Mouse (Mus musculus) midbrain, embryonic 15.5 days (tissue): Measurements from ENCODE around the gene Vmn1r188. TPM values are rescaled to one million over a fixed set of nuclear protein-coding genes. Genes with fewer than 3 reads are reported as not detected.
"Not testable (repeated sequence)": the region's sequence is repeated elsewhere in the genome, so short reads cannot be mapped to it uniquely, and the experiment has no call there.

Source experiments
- ATAC-seq: fragments of 200-750 bp; cut with Nextera tagmentation; replicated peaks from 2 replicates; pipeline ENCODE4 v1.8.0; 2017; ENCODE audit warnings: moderate TSS enrichment
- H3K27ac ChIP-seq: fragments of 300-500 bp; sonication (generic); 2 replicates; pipeline ENCODE4 v1.5.1; 2015; ENCODE audit warnings: mild to moderate bottlenecking, inconsistent platforms
- H3K27me3 ChIP-seq: fragments of 300-500 bp; sonication (generic); replicated peaks from 2 replicates; pipeline ENCODE4 v1.6.1; 2015; ENCODE audit warnings: inconsistent platforms
- H3K36me3 ChIP-seq: fragments of 300-500 bp; sonication (generic); replicated peaks from 2 replicates; pipeline ENCODE4 v1.6.1; 2015; ENCODE audit warnings: inconsistent platforms
- H3K4me1 ChIP-seq: fragments of 300-500 bp; sonication (generic); 2 replicates; pipeline ENCODE4 v1.6.1; 2015; ENCODE audit warnings: inconsistent platforms
- H3K4me2 ChIP-seq: fragments of 300-500 bp; sonication (generic); 2 replicates; pipeline ENCODE4 v1.6.1; 2015; ENCODE audit warnings: inconsistent platforms, mild to moderate bottlenecking, moderate library complexity
- H3K4me3 ChIP-seq: fragments of 300-500 bp; sonication (generic); 2 replicates; pipeline ENCODE4 v1.5.1; 2015; ENCODE audit warnings: mild to moderate bottlenecking, inconsistent platforms
- H3K9ac ChIP-seq: fragments of 300-500 bp; sonication (generic); 2 replicates; pipeline ENCODE4 v1.6.1; 2015; ENCODE audit warnings: mild to moderate bottlenecking, inconsistent platforms
- H3K9me3 ChIP-seq: fragments of 300-500 bp; sonication (generic); 2 replicates; pipeline ENCODE4 v1.6.1; 2016; ENCODE audit warnings: inconsistent platforms
- WGBS: fragments of 180-500 bp; shearing (Covaris S2); methylation state at CpG from one replicate; pipeline ENCODE4 v1.1.7; 2015; ENCODE audit warnings: mixed read lengths; 5-methylcytosine and 5-hydroxymethylcytosine counted together
- microRNA-seq: library from miRNA; unstranded; fragments of <30 nt; microRNA quantifications from one replicate; pipeline ENCODE4, GENCODE M21; 2016
- polyA plus RNA-seq: library from polyadenylated mRNA; unstranded; fragments of >200 nt; fragmentation: Nextera tagmentation; extraction: Ambion mirVana; gene quantifications from 2 replicates; pipeline ENCODE4 v1.2.1, GENCODE M21; 2015

Gene Vmn1r188
- polyA plus RNA-seq, 1 experiment from 2014 or later: not detected

- Histone ChIP-seq H3K36me3 (no peaks in the 10 kb centered on the region), H3K27ac (no peak overlapping the region), H3K4me2 (no peak overlapping the region), H3K27me3 (no peaks in the 10 kb centered on the region), H3K4me3 (no peak overlapping the region), H3K9me3 (no peaks in the 10 kb centered on the region), H3K9ac (no peak overlapping the region), H3K4me1 (peaks cover 7% of the 10 kb centered on the region)
- 94% methylated on average over 1 of the region's 1 CpGs for whole genome bisulfite sequencing
- no peak for ATAC-seq
These were observed 30.5 kb upstream of the Vmn1r188 start for GRCm38 (mm10) chr13:22053754-22054153.

- ATAC-seq: no peak
- Histone ChIP-seq H3K4me2 (no peak overlapping the region), H3K9me3 (0 out of 2 replicates have a peak, but pooled peaks cover 2% of the 10 kb centered on the region), H3K27ac (no peak overlapping the region), H3K9ac (no peak overlapping the region), H3K4me1 (no peaks in the 10 kb centered on the region), H3K4me3 (no peak overlapping the region), H3K36me3 (no peaks in the 10 kb centered on the region), H3K27me3 (no peaks in the 10 kb centered on the region)
- WGBS: 93% methylated on average over 1 of the region's 1 CpGs
These were observed 22.8 kb upstream of the Vmn1r188 start for GRCm38 (mm10) chr13:22061422-22061821.

GRCm38 (mm10) chr13:22063468-22063867 is 20.8 kb upstream of the Vmn1r188 start:
- no peak overlapping the region for H3K4me2 ChIP-seq
- no peak overlapping the region for H3K27ac ChIP-seq
- no peaks in the 10 kb centered on the region for H3K4me1 ChIP-seq
- no peak overlapping the region for H3K9ac ChIP-seq
- ATAC-seq: no peak
- no peaks in the 10 kb centered on the region for H3K36me3 ChIP-seq
- no peak overlapping the region for H3K4me3 ChIP-seq
- 63% methylated on average over 1 of the region's 1 CpGs for WGBS
- H3K27me3 ChIP-seq: no peaks in the 10 kb centered on the region
- H3K9me3 ChIP-seq: 0 out of 2 replicates have a peak, but pooled peaks cover 4% of the 10 kb centered on the region

GRCm38 (mm10) chr13:22105724-22106123 is 21.5 kb downstream of the Vmn1r188 start, which contains the start of gene Vmn1r189:
Vmn1r189 (minus strand) TSS chr13:22105824.
- 93% methylated on average over 2 of the region's 2 CpGs for WGBS
- not testable (repeated sequence) for H3K36me3 ChIP-seq, H3K9me3 ChIP-seq, H3K4me1 ChIP-seq, H3K4me2 ChIP-seq, ATAC-seq, H3K27me3 ChIP-seq, H3K4me3 ChIP-seq, H3K9ac ChIP-seq, H3K27ac ChIP-seq

GRCm38 (mm10) chr13:22136495-22137293 is 52.5 kb downstream of the Vmn1r188 start:
- H3K36me3 ChIP-seq, H3K27me3 ChIP-seq, H3K27ac ChIP-seq, H3K4me3 ChIP-seq, H3K9ac ChIP-seq, H3K4me1 ChIP-seq, H3K9me3 ChIP-seq, H3K4me2 ChIP-seq: not testable (repeated sequence)
- WGBS: 79% methylated on average over 5 of the region's 5 CpGs
- ATAC-seq: peak; percentile 65

Small RNA genes lying within 50 kb of the gene (microRNA-seq; reads per million reads assigned to microRNA genes)
- gene Gm26300 (not detected), gene Gm44390 (not detected), gene Gm44486 (not detected)

Other genes with a start within 250 kb of the Vmn1r188 start
- gene Zfp184, start 139.3 kb upstream of the Vmn1r188 start, polyA plus RNA-seq: 14.0 TPM in 2 replicates
- gene Pom121l2, start 103.2 kb upstream of the Vmn1r188 start, polyA plus RNA-seq: not detected in 2 replicates
- gene Prss16, start 74.7 kb upstream of the Vmn1r188 start, polyA plus RNA-seq: not detected in 2 replicates
- gene Hist1h2ah, start 48.9 kb upstream of the Vmn1r188 start, polyA plus RNA-seq: 1.9 TPM in 1 of 2 replicates, not detected in the other
- 0.54 and 0.63 TPM in 2 replicates for gene Hist1h2bk, start 48.6 kb upstream of the Vmn1r188 start, polyA plus RNA-seq
- gene Hist1h4i, start 43.1 kb upstream of the Vmn1r188 start, polyA plus RNA-seq: 5.7 and 7.7 TPM in 2 replicates
- gene Hist1h2ag, start 41.5 kb upstream of the Vmn1r188 start, polyA plus RNA-seq: 5.4 and 6.8 TPM in 2 replicates
- 2.9 and 3.0 TPM in 2 replicates for gene Hist1h2bj, start 41.2 kb upstream of the Vmn1r188 start, polyA plus RNA-seq
- not detected in 2 replicates for gene Vmn1r189, start 21.4 kb downstream of the Vmn1r188 start, polyA plus RNA-seq
- not detected in 2 replicates for gene Vmn1r191, start 99.5 kb downstream of the Vmn1r188 start, polyA plus RNA-seq
- not detected in 2 replicates for gene Vmn1r192, start 106.7 kb downstream of the Vmn1r188 start, polyA plus RNA-seq
- not detected in 2 replicates for gene Vmn1r193, start 138.7 kb downstream of the Vmn1r188 start, polyA plus RNA-seq
- not detected in 2 replicates for gene Vmn1r194, start 159.8 kb downstream of the Vmn1r188 start, polyA plus RNA-seq
- gene Vmn1r195, start 186.1 kb downstream of the Vmn1r188 start, polyA plus RNA-seq: not detected in 2 replicates
- gene Vmn1r196, start 205.5 kb downstream of the Vmn1r188 start, polyA plus RNA-seq: not detected in 2 replicates
- not detected in 2 replicates for gene Vmn1r197, start 240.1 kb downstream of the Vmn1r188 start, polyA plus RNA-seq